Mouse (Mus musculus): ENCODE measurements at regions not wholly inside any gene's neighbourhood (a gene's known extent, or its start where the extent isn't known, plus 50 kb on each side); places are given as distances from the start of the nearest gene placed in this dataset.

GRCm38 (mm10) chr17:9598131-9598530 is 71.4 kb downstream of the Pabpc6 start:
- TF ChIP-seq CTCF (conservative IDR thresholded peaks at IDR 0.05; ENCODE audit: low read length) (no peak), NANOG (IDR thresholded peaks at IDR 0.05; ENCODE audit: borderline replicate concordance, low read length) (no peak), POU5F1 (IDR thresholded peaks at IDR 0.05; ENCODE audit: borderline replicate concordance, low read length) (no peak)
